Comparison of ENCODE assay signal across 8 mouse cellular contexts in genomic region chr2:26587044-26587405, GRCm38 (mm10). TPM values are rescaled to one million over a fixed set of nuclear protein-coding genes. Genes with fewer than 3 reads are reported as not detected.
DNase-seq lines count a peak whose midpoint lies in the region; ATAC-seq and TF ChIP-seq lines count a peak whose summit lies in the region.

No protein-coding gene starts in this region.

- H3K4me1 ChIP-seq in forebrain, embryonic 15.5 days: peaks cover 10% of the 10 kb centered on the region
- peaks cover 42% of the 10 kb centered on the region for H3K4me1 ChIP-seq in liver, embryonic 15.5 days (replicated peaks)

- no peaks in the 10 kb centered on the region for H3K36me3 ChIP-seq in forebrain, embryonic 15.5 days
- H3K36me3 ChIP-seq in liver, embryonic 15.5 days (replicated peaks): 0 out of 2 replicates have a peak, but pooled peaks cover 9% of the 10 kb centered on the region

- H3K4me3 ChIP-seq in layer of hippocampus, adult 2 months: peak overlapping the region; percentile 84
- H3K4me3 ChIP-seq in forebrain, embryonic 15.5 days: peak overlapping the region; percentile 65
- H3K4me3 ChIP-seq in liver, embryonic 15.5 days (replicated peaks): peak overlapping the region; percentile 66

- no peaks in the 10 kb centered on the region for H3K9me3 ChIP-seq in forebrain, embryonic 15.5 days
- no peaks in the 10 kb centered on the region for H3K9me3 ChIP-seq in liver, embryonic 15.5 days (replicated peaks)

- WGBS in forebrain, embryonic 15.5 days: 6% methylated on average over 11 of the region's 11 CpGs
- WGBS in liver, embryonic 15.5 days (ENCODE audit: insufficient replicate concordance): 1% methylated on average over 11 of the region's 11 CpGs

- peak overlapping the region; percentile 87 for H3K4me2 ChIP-seq in forebrain, embryonic 15.5 days (replicated peaks)
- peak overlapping the region; percentile 88 for H3K4me2 ChIP-seq in liver, embryonic 15.5 days

- H3K27ac ChIP-seq in layer of hippocampus, adult 2 months: peak overlapping the region; percentile 86
- H3K27ac ChIP-seq in forebrain, embryonic 15.5 days (replicated peaks): no peak overlapping the region
- H3K27ac ChIP-seq in liver, embryonic 15.5 days (replicated peaks): peak overlapping the region; percentile 19; the same call in 1 of the 2 replicates

- ATAC-seq in forebrain, embryonic 15.5 days (replicated peaks): peak; percentile 62
- no peak; the same call in none of the 2 replicates for ATAC-seq in liver, embryonic 15.5 days (ENCODE audit: insufficient read depth)

- DNase-seq in layer of hippocampus, adult 2 months (ENCODE audit: low spot score in 2 of 2): no peak
- no peak for DNase-seq in layer of hippocampus, postnatal 14 days (ENCODE audit: low spot score in 2 of 2)
- peak; percentile 30 for DNase-seq in T-cell, adult 2 months (ENCODE audit: low spot score)
- DNase-seq in thymus, postnatal 0 days (ENCODE audit: low spot score): peak; percentile 60
- DNase-seq in adrenal gland, adult 2 months: no peak
- no peak for DNase-seq in yolk sac, embryonic 10.5 days (ENCODE audit: low spot score)

- no peaks in the 10 kb centered on the region for H3K27me3 ChIP-seq in forebrain, embryonic 15.5 days
- peaks cover 27% of the 10 kb centered on the region for H3K27me3 ChIP-seq in liver, embryonic 15.5 days

- peak overlapping the region; percentile 56 for H3K9ac ChIP-seq in forebrain, embryonic 15.5 days (replicated peaks)
- peak overlapping the region; percentile 55 for H3K9ac ChIP-seq in liver, embryonic 15.5 days

- peak; percentile 54 for TF ChIP-seq CTCF in layer of hippocampus, adult 2 months (conservative IDR thresholded peaks at IDR 0.05)

RNA-seq across cellular contexts. Expression of gene Gm20532, which starts 0.6 kb away (rescaled TPM):
- total RNA-seq in layer of hippocampus, adult 2 months (2021): not detected
- total RNA-seq in layer of hippocampus, postnatal 14 days (2021): not detected
- polyA plus RNA-seq in forebrain, embryonic 15.5 days (2015; fragmentation: Nextera tagmentation; extraction: Ambion mirVana): not detected in 2 replicates
- not detected in 2 replicates for polyA plus RNA-seq in liver, embryonic 15.5 days (2015; fragmentation: Nextera tagmentation; extraction: Ambion mirVana)
- polyA plus RNA-seq in thymus, postnatal 0 days (2015; fragmentation: Nextera tagmentation; extraction: Ambion mirVana): not detected in 2 replicates
- not detected for total RNA-seq in adrenal gland, adult 2 months (2021)
- not detected in 2 replicates for polyA plus RNA-seq in adrenal gland, adult 2 months (2012; rRNA removed)

RNA-seq across cellular contexts. Expression of gene Egfl7, which starts 7.2 kb away (rescaled TPM):
- total RNA-seq in layer of hippocampus, adult 2 months (2021): 10 to 100 TPM; 72.2 to 74.3 TPM
- total RNA-seq in layer of hippocampus, postnatal 14 days (2021): 10 to 100 TPM; 80.2 to 84.1 TPM
- 46.4 and 56.9 TPM in 2 replicates for polyA plus RNA-seq in forebrain, embryonic 15.5 days (2015; fragmentation: Nextera tagmentation; extraction: Ambion mirVana)
- 55.1 and 64.6 TPM in 2 replicates for polyA plus RNA-seq in liver, embryonic 15.5 days (2015; fragmentation: Nextera tagmentation; extraction: Ambion mirVana)
- 43.6 and 50.0 TPM in 2 replicates for polyA plus RNA-seq in thymus, postnatal 0 days (2015; fragmentation: Nextera tagmentation; extraction: Ambion mirVana)
- total RNA-seq in adrenal gland, adult 2 months (2021): 100 to 1,000 TPM in 1 of 2 experiments, 10 to 100 TPM in 1; 71.2 to 146 TPM
- 355 and 444 TPM in 2 replicates for polyA plus RNA-seq in adrenal gland, adult 2 months (2012; rRNA removed)

RNA-seq across cellular contexts. Expression of gene Agpat2, which starts 17.2 kb away (rescaled TPM):
- 1 to 10 TPM; 1.6 to 2.5 TPM for total RNA-seq in layer of hippocampus, adult 2 months (2021)
- 1 to 10 TPM; 1.2 to 1.9 TPM for total RNA-seq in layer of hippocampus, postnatal 14 days (2021)
- 3.4 and 3.9 TPM in 2 replicates for polyA plus RNA-seq in forebrain, embryonic 15.5 days (2015; fragmentation: Nextera tagmentation; extraction: Ambion mirVana)
- polyA plus RNA-seq in liver, embryonic 15.5 days (2015; fragmentation: Nextera tagmentation; extraction: Ambion mirVana): 55.6 and 63.7 TPM in 2 replicates
- polyA plus RNA-seq in thymus, postnatal 0 days (2015; fragmentation: Nextera tagmentation; extraction: Ambion mirVana): 14.7 and 14.9 TPM in 2 replicates
- total RNA-seq in adrenal gland, adult 2 months (2021): 100 to 1,000 TPM; 469 to 591 TPM
- polyA plus RNA-seq in adrenal gland, adult 2 months (2012; rRNA removed): 584 and 714 TPM in 2 replicates

RNA-seq across cellular contexts. Expression of gene Fam69b, which starts 41.2 kb away (rescaled TPM):
- total RNA-seq in layer of hippocampus, adult 2 months (2021): 10 to 100 TPM; 70.3 to 72.6 TPM
- 10 to 100 TPM; 73.3 to 76.4 TPM for total RNA-seq in layer of hippocampus, postnatal 14 days (2021)
- 111 and 121 TPM in 2 replicates for polyA plus RNA-seq in forebrain, embryonic 15.5 days (2015; fragmentation: Nextera tagmentation; extraction: Ambion mirVana)
- polyA plus RNA-seq in liver, embryonic 15.5 days (2015; fragmentation: Nextera tagmentation; extraction: Ambion mirVana): 1.2 and 1.7 TPM in 2 replicates
- polyA plus RNA-seq in thymus, postnatal 0 days (2015; fragmentation: Nextera tagmentation; extraction: Ambion mirVana): 11.9 and 12.2 TPM in 2 replicates
- 10 to 100 TPM in 1 of 2 experiments, 1 to 10 TPM in 1; 6.9 to 15.7 TPM for total RNA-seq in adrenal gland, adult 2 months (2021)
- 21.8 and 33.4 TPM in 2 replicates for polyA plus RNA-seq in adrenal gland, adult 2 months (2012; rRNA removed)

Comparison
In these comparisons a context has a peak if more than half of its experiments do, and no peak if none do; other contexts are left out.
1. DNase-seq: peak in T-cell, adult 2 months (single experiment) and thymus, postnatal 0 days (single experiment); none in layer of hippocampus, adult 2 months (0 of 2), layer of hippocampus, postnatal 14 days (0 of 2), adrenal gland, adult 2 months (single experiment) and yolk sac, embryonic 10.5 days (single experiment).
2. Peak in every context shown above with its lines, with median percentiles within 50 percentile points of each other: H3K4me3 ChIP-seq.